Mouse (Mus musculus): Measurements from ENCODE around the gene Bsn.

Gene Bsn

DNA sequence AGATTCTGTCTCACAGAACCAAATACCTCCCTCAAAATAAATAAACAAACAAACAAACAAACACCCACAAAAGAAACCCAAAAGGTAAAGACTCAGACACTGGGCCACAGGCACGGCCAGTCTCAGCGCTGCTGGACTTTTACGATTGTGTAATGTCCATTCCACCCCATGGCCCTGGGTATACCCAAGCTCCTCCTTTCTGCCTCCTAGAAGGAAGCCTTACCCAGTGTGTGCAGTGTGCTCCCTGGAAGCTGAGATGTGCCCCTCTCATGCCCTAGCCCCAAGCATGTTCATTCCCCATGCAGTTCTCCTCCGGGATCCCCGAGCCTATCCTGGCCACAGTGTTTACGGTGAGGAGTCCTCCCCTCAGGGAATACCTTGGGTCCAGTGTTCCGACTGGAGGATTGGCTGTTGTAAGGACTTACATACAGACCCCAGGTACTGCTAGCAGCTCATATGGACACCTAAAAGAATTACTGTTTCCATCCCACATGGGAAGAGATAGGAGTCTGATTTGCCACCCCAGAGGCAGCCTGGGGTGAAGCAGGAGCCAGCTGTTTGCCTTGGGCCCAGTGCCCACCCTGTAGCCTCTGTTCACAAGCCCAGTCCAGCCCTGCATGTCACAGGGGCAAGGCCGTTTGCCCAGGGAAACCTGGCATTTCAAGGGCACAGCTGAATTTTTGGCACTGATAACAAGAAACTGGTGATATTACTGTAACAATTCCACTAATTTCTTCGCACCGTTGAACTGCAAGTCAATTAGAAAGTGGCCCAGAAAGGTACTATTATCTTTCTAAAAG lies 68.8 kb downstream of the Bsn start:
- no peak for DNase-seq

DNA sequence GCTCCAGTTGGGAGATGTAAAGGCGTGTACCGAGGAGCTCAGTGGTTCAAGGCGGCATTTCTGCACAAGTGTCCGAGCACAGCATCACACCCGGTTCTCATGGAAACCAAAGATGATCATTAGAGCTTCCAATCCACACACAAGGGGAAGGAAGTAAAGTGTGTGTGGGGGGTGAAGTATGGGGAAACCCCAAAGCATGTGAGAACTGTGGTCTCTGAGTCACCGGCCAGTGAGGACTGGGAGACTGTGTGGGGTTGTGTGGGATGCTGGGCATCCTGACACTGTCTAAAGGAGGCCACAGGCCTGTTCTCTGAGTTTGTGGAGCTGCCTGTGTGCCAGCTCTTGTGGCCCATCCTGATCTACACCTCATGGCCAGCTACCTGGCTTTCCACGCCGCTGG lies 69.5 kb downstream of the Bsn start:
- no peak for DNase-seq

DNA sequence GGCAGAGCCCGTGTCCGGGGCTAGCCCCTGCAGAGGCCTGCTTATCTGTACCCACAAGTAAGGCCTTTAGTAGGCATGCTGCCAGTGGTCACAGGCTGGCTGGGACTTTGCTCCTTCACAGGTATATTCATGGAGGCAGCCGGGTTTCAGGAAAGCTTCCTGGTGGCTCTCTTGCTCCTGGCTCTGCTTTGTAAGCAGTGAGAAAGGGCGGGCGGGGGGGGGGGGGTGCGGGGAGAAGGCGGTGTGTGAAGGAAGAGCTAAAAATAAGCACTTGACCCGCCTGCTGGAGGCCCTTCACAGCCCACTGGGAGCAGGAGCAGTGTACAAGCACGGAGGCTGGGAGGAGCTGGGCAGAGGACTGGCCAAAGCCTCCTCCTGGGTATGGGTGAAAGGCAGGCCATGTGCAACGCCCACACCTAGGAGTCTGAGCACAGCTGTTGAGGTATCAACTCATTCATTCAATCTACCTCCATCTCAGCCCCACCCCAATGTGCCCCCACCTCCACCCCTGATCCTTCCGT lies 70.2 kb downstream of the Bsn start:
- no peak for DNase-seq

GRCm38 (mm10) chr9:108117143-108117542 lies 73.0 kb downstream of the Bsn start:
- no peak for DNase-seq

DNA sequence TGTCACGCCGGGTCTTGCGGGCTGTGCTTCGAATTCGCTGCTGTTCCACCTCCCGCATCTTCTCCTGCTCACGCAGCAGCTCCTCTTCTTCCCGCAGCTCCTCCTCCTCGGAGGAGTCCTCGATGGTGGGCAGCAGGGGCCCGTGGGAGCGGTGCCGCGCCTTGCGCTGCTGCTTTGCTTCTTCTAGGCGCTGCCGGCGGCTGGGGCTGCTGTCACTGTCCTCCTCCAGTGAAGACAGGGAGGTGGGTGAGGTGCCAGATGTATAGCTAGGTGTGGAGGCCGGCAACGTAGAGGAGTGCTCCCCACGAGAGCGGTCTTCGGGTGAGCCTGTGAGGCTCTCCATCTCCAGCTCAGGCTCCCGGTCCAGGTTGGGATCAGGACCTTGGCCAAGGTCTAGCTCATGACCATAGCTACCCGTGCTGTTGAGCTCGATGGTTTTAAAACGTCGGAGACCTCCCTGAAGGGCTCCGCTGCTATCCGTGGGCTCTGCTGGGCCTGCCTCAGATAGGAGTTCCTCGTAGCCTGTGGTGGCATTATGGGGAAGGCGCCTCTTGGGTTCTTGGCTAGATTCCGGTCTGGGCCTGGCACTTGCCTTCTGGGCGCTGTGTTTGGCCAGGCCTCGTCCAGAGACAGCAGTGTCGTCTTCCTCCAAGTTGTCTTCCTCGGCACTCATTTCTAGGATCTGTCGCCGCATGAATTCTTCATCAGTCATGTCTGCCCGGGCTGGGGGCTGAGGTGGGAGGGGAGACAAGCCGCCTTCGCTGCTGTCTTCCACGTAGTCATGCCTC lies 74.7 kb downstream of the Bsn start:
- no peak for DNase-seq

DNA sequence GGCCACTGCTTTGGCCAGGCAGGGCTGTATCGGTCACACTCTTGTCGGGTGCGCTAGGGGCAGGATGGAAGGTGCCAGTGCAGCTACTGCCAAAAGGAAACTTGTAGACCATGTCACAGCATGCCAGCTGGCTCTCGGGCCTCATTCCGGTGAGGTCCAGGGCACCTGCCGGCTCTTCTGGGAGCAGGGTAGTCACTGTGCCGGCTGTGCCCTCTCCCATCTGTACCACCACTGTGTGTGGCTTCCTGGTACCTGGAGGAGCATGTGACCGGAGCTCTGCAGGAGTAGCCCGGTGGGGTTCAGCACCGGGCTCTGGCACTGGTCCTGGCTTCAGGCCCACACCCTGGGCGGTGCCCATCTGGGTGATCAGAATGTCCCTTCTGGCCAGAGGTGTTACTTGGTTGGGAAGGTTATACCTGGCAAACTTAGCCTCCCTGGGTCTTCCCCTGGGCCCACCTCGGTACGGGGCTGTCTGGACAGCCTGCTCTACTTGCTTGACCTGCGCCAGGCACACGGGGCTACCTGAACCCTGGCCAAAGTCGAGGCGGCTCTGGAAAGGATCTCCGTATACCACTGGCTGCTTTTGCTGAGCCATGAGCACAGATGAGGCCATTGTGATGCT lies 77.4 kb downstream of the Bsn start:
- no peak for DNase-seq

DNA sequence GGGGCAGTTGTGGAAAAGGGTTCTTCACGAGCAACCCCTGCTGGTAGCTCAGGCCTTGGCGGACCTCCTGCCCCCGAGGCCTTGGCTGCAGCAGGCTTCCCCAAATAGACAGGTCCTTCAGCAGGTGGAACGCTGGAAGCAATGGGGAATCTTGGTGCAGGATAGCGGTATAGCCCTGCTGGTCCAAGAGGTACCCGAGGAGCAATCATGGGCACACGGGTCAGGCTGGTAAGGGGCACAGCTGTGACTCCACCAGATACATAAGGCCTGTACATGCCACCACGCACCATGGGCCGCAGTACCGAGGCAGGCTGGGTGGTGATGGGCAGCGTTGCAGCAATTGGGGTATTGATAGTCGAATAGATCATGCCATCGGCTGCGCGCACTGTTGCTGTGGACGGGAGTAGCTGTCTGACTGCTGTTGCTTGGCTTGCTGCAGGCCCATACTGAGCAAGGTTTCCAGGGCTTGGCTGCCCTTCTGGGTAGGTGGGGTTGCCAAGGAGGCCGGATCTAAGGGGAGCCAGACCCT lies 78.5 kb downstream of the Bsn start:
- DNase-seq = no peak

DNA sequence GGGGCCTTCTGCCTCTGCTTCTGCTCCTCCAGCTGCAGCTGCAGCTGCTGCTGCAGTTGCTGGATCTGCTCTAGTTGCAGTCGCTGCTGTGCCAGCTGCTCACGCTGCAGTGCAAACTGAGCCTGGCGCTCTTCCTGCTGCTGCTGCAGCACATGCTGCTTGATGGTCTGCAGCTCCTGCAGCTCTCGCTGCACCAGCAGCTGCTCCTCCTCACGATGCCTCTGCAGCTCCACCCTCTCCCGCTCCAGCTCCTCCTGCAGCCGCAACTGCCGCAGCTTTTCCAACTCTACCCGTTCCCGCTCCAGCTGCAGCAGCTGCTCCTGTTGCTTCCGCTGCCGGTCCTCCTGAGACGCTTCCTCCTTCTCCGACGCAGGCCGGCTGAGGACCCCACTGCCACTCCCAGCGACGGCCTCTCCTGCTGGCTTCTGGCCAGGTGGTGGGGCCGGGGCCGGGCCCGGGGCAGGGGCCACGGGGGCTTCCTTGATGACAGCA lies 79.0 kb downstream of the Bsn start:
- DNase-seq = no peak

GRCm38 (mm10) chr9:108110160-108110559 lies 80.0 kb downstream of the Bsn start:
- no peak for DNase-seq

DNA sequence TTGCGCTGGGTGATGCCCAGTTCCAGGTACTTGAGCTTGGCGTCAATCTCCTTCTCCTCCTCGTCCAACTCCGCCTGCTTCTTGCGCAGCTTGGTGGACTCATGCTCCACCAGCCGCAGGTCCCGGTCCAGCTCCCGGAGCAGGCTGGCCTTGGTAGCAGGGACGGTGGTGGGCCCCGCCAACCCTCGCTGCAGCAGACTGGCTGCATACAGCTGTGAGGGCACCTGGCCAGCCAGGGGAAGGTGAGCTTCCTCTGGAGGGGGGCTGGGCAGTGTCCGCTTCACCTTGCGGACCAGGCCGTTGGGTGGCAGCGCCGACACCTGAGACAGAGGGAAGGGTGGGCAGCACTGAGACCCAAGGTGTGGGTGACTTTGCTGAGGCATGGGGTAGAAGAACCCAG lies 82.3 kb downstream of the Bsn start:
- no peak for DNase-seq

DNA sequence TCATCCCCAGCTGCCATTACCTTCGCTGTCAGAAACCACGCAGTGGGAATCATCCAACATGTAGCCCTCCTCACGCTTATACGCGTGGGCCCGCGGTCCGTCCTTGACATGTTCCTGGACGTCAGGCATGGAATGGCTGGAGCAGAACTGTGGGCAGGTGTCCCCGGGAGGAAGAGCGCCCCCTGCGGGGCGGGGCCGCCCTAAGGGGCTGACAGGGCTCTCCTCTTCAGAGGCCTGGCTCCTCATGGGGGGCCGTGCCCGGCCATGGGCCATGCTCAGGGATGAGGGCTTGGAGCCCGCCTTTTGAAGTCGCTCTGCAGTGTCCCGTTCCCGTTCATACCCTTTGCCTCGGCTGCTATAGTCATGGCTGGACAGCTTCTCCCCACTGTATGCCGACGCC lies 84.1 kb downstream of the Bsn start:
- DNase-seq = no peak

DNA sequence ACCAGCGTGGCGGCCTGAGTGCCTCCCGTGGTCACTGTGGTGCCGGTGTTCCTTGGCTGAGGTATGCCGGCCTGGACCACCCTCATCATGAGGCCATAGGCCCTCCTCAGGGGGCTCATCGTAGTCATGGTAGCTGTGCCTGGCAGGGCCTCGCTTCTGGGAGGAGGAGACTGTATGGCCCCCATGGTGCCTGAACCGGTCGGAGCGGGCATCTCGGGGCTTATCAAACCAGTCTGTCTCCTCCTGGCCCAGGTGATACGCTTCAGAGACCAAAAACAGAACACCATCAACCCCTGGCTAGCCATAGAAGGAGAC lies 84.7 kb downstream of the Bsn start:
- no peak for DNase-seq

GRCm38 (mm10) chr9:108104766-108105548 lies 85.2 kb downstream of the Bsn start:
- no peak for DNase-seq

DNA sequence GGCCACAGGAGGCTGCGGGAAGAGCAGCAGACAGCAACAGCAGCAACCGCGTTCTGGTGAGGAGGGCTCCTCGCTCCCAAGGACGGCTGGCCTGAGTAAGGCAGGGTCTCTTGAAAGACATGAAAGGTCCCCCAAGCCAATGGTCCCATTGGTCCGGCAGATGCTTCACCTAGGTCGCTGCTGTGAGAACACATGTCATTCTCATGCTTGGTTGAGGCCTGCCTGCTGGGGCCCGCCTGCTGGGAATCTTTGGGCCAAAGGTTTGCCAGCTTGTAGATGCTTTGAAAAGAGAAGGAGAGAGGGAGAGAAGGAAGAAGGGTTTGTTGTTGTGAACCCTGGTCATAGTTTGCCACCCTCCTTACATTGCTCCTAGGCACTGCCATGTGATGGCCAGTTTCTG lies 90.6 kb downstream of the Bsn start:
- no peak for DNase-seq

DNA sequence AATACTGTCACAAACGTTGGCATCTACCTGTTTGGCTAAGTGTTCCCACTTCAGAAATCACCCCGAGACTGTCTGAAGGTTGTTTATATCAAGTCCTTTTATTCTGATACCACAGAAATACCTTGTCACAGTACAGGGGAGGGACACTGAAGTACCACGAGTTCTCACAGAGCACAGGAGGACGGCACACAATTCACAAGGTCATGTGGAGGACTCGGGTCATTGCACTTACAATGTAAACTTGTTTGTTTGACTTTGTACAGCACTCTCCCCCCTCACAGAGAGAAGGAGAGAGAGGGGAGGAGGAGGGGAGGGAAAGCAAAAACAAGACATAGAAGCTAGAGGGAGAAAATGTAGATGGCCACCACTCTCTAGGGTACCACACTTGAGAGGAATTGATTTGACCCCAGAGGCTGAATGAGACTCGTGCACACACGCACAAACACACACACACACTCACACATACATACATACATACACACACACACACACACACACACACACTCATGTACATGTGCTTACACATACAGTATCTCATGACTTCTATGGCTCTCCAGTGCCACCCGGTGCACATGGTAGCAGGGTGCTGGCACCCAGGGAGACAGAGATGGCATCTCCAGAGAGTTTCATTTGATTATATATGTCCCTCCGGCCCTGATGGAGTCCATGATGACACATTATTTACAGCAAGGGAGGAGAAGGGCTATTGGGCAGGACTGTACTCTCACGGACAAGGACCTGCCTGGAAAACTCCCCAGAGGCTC lies 94.1 kb downstream of the Bsn start:
- no peak for DNase-seq

DNA sequence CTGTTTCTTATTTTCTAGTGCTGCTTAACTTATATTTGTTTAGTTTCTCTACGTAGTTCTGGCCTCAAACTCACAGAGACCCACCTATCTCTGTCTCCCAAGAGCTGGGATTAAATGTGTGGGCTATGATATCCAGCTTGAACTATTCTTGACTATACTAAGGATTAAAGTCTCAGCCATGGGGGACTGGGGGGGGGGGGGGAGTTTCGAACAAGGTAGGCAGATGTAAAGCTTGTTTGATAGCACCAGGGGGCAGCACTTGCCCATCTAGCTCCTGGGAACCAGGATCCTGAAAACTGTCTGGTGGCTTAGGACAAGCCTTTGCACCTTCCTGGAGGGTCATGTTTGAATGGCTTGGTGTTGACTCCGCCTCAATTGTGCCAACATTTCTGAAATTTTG lies 94.7 kb downstream of the Bsn start:
- peak in 1 of 2 experiments; percentile 54 for DNase-seq

GRCm38 (mm10) chr9:108094998-108095411 lies 95.2 kb downstream of the Bsn start:
- DNase-seq = peak in 1 of 2 experiments; percentile 31

DNA sequence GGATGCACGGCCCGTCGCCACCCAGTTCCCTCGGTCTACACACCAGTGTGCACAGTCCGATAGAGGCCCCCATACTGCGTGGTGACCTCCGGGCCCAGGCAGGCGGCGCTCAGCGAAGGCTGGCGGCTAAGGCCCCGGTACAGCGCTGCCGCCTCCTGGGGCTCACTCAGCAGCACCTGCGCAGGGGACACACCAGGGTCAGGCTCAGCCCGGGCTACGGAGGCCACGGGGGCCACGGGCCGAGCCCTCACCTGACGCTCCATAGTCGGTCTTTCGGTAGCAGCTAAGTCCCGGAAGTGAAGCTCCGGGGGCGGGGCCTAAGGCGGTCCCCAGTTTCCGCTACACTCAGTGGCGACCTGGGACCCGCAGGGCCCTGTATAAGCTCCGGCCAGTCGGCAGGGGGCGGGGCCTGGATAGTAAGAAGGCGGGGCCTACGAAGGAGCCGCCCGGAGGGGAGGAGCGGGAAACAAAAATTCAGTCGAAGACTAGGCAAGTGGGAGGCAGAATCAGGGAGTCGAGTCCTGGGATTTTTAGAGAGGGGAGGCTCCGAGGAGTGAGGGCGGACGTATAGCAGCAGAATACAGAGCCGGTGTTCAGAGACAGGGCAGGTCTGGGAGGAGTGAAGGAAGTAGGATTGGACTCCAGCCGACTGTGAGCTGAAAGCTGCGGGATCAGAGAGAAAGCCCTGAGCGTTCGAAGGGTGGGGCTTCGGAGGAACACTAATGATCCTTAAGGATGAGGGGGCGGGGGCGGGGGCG lies 95.8 kb downstream of the Bsn start, which contains the start of gene Apeh:
Gene Apeh (minus strand): TSS at position 423 of the 758 bp plus-strand sequence.
- DNase-seq = peak; percentile 96 to 98

DNA sequence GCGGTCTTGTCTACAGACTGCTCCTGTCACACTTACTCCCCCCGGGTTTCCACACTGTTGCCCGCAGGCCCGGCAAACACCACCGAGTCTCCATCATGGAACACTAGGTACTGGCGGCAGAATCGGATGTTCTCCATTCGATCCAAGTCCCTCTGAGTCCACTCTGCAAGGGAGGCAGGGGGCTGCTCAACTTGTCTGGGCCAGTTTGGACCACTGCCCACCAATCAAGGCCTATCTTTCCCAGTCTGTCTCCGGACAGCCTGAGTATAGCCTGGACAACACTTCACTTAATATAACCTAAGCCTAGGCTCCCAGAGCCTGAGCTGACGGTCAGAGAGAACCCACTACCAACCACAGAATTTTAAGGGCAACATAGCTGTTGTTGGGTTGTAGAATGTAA lies 96.6 kb downstream of the Bsn start:
- DNase-seq = no peak

DNA sequence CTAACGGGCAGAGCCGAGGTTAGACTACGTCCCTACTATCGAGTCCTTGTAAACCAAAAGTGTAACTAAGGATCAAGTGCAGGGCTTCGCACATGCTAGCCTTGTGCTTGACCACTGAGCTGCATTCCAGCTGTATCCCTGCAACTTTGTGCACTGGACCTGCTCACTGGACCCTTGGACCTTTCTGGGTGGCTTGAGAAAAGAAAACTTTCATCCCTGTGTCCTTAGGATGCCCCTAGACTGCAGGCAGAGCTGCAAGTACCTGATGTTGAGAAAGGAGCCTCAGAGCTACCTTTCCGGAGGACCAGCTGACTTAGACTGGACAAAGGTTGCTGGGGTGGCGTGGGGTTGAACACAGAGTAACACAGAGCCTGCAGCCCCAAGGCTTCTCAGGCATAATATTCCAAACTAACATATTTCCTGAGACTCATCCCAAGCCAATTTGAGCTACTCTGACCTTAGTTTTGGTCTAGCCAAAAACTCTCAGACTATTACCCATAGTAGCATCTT lies 99.5 kb downstream of the Bsn start:
- no peak for DNase-seq

- no peak for DNase-seq
Measured at GRCm38 (mm10) chr9:108085261-108085660, 104.9 kb downstream of the Bsn start.
